Mouse (Mus musculus) myocyte (in vitro differentiated cells): ENCODE measurements around the gene Tcaf3.

Source experiments
- MAX ChIP-seq: IDR thresholded peaks from one replicate; pipeline ENCODE4 v1.6.1; 2011; ENCODE audit warnings: low read depth, mild to moderate bottlenecking, control low read depth
- MYOG ChIP-seq, 3 experiments: IDR thresholded peaks; one replicate each; pipeline ENCODE4 v1.6.1; 2011; ENCODE audit warnings: control low read depth in 2 of 3, low read depth in 2 of 3, mild to moderate bottlenecking in 2 of 3; ENCODE audit not compliant: insufficient read length in 2 of 3, control insufficient read depth in 1 of 3, insufficient read depth in 1 of 3
- POLR2A ChIP-seq: IDR thresholded peaks from one replicate; pipeline ENCODE4 v1.6.1; 2011; ENCODE audit warnings: low read depth, mild to moderate bottlenecking, control low read depth, moderate library complexity; ENCODE audit not compliant: insufficient read length
- POLR2AphosphoS2 ChIP-seq: IDR thresholded peaks from one replicate; pipeline ENCODE4 v1.6.1; 2011; ENCODE audit warnings: low read depth, control low read depth; ENCODE audit not compliant: insufficient read length
- TCF12 ChIP-seq: IDR thresholded peaks from one replicate; pipeline ENCODE4 v1.6.1; 2011; ENCODE audit warnings: mild to moderate bottlenecking, control low read depth; ENCODE audit not compliant: poor library complexity, insufficient read depth, severe bottlenecking
- TCF3 ChIP-seq: IDR thresholded peaks from one replicate; pipeline ENCODE4 v1.6.1; 2011; ENCODE audit warnings: low read depth, control low read depth; ENCODE audit not compliant: insufficient read length

DNA sequence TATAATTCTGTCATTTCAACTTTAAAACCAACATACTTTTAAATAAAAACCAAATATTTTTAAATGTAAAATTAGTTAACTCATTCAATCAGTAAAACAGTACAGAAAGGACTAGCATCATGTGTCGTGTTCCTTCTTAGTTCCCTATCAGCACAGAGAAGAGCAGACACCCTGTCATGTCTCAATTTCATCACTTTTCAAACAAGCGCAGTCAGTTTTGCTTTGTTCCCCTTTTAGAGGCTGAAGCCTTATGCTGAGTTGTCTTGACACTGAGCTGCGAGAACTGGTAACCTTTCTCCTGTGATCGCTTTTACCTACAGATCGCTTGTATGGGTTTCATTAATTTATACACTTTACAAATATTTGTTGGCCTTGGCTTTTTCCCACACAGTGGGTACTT, 36.9 kb upstream of the Tcaf3 start:
- TF ChIP-seq POLR2A, result no peak
- TF ChIP-seq TCF3, result no peak
- no peak for TF ChIP-seq POLR2AphosphoS2
- TF ChIP-seq MYOG (IDR thresholded peaks at IDR 0.05; ENCODE audit: control insufficient read depth in 1 of 3, insufficient read depth in 1 of 3, insufficient read length in 2 of 3, low read depth in 2 of 3), result no peak
- TF ChIP-seq MAX, result no peak
- no peak for TF ChIP-seq TCF12
